Mouse (Mus musculus) spleen, adult 2 months (tissue): ENCODE results near the gene Phlpp1.

Experiments
- CTCF ChIP-seq: fragments of 200-500 bp; IDR thresholded peaks from 2 replicates; pipeline ENCODE4 v1.5.1; 2011; ENCODE audit warnings: mild to moderate bottlenecking, inconsistent platforms; ENCODE audit not compliant: insufficient read depth, insufficient read length, insufficient replicate concordance; ENCODE audit errors: extremely low read depth
- POLR2A ChIP-seq: fragments of 200-500 bp; IDR thresholded peaks from 2 replicates; pipeline ENCODE4 v1.6.1; 2011; ENCODE audit warnings: low read depth, low read length, inconsistent platforms

DNA sequence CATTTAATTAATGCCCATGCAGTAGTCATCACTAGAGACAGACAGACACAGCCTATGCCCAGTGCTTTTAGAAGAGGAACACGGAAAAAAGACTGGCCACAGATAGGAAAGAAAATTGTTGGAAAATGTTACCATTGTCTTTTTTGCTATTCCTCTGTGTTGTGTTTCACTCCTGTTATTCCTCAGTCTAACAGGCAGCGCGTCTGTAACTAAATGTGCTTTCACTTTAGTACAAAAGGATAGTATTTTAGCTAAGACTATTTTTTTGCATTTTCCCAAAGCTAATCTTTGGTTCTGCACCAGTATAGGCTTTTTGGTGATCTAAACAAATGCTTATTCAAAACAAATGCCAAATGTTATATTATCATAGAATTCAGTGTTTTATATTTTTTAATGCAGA lies 177.6 kb downstream of the Phlpp1 start:
- TF ChIP-seq CTCF (no peak), POLR2A (no peak)
